Mouse (Mus musculus): ENCODE measurements around the gene Skiv2l. TPM values are rescaled to one million over a fixed set of nuclear protein-coding genes. Genes with fewer than 3 reads are reported as not detected.
A peak's percentile ranks its signal among the peaks of the same experiment; 100 is the strongest.

Skiv2l gene
- total and polyA plus RNA-seq, 3 experiments = 22.0 to 50.5 (median 35.2) TPM

- Histone ChIP-seq H3K9ac (ENCODE audit: insufficient read depth, low read depth) (no peak overlapping the region), H3K27me3 (replicated peaks) (no peaks in the 10 kb centered on the region), H3K9me3 (replicated peaks; ENCODE audit: low read length) (no peaks in the 10 kb centered on the region), H3K79me2 (replicated peaks; ENCODE audit: control insufficient read depth, extremely low read depth, insufficient read depth, poor library complexity, severe bottlenecking) (peaks cover 3% of the 10 kb centered on the region; the same call in 1 of the 2 replicates), H3K4me3 (replicated peaks in 1 of 3; ENCODE audit: low read depth in 2 of 3, low read length in 2 of 3, poor library complexity in 1 of 3) (no peak overlapping the region), H3K36me3 (replicated peaks in 1 of 2; ENCODE audit: control insufficient read depth in 1 of 2, insufficient read depth in 1 of 2, low read length in 1 of 2) (peaks cover 49 to 73% of the 10 kb centered on the region in 2 experiments), H3K4me1 (ENCODE audit: control insufficient read depth in 1 of 2, insufficient read depth in 2 of 2) (peaks cover 7 to 28% of the 10 kb centered on the region in 2 experiments; a peak in 3 of 4 replicates), H3K27ac (ENCODE audit: insufficient read depth, low read depth) (no peak overlapping the region), H3K4me2 (ENCODE audit: insufficient read depth, low read depth, poor library complexity, severe bottlenecking) (no peak overlapping the region)
- no peak for DNase-seq (ENCODE audit: extremely low read depth)
- TF ChIP-seq ZMIZ1 (IDR thresholded peaks at IDR 0.05; ENCODE audit: low read depth, low read length) (no peak), E2F4 (IDR thresholded peaks at IDR 0.05; ENCODE audit: insufficient replicate concordance, low read depth, low read length) (no peak), POLR2AphosphoS2 (IDR thresholded peaks at IDR 0.05; ENCODE audit: low read depth, low read length) (no peak), ZKSCAN1 (IDR thresholded peaks at IDR 0.05; ENCODE audit: borderline replicate concordance, low read depth, low read length) (no peak), MXI1 (IDR thresholded peaks at IDR 0.05; ENCODE audit: low read depth, low read length) (no peak), NELFE (IDR thresholded peaks at IDR 0.05; ENCODE audit: low read depth, low read length) (no peak), MEF2A (IDR thresholded peaks at IDR 0.05; ENCODE audit: borderline replicate concordance, low read depth, low read length) (no peak)
- dilution Hi-C loops (cut with MboI; ENCODE audit: extremely low pct_ligation_motif_present, extremely low pct_unique_long_range_greater_than_20kb, low sequenced_read_pairs) (no loop called here), in situ Hi-C loops (cut with MboI; ENCODE audit: low pct_ligation_motif_present, low pct_unique_long_range_greater_than_20kb, low sequenced_read_pairs) (no loop called here)
Observed at GRCm38 (mm10) chr17:34838785-34839184, 11.2 kb downstream of the Skiv2l start.

GRCm38 (mm10) chr17:34837464-34838324 lies 12.3 kb downstream of the Skiv2l start:
- H3K27me3 ChIP-seq (replicated peaks) = no peaks in the 10 kb centered on the region
- dilution Hi-C loops (cut with MboI; ENCODE audit: extremely low pct_ligation_motif_present, extremely low pct_unique_long_range_greater_than_20kb, low sequenced_read_pairs) = no loop called here
- H3K27ac ChIP-seq (ENCODE audit: insufficient read depth, low read depth) = no peak overlapping the region
- peak overlapping the region; percentile 84 for H3K4me2 ChIP-seq (ENCODE audit: insufficient read depth, low read depth, poor library complexity, severe bottlenecking)
- peaks cover 7 to 28% of the 10 kb centered on the region in 2 experiments; a peak in 3 of 4 replicates for H3K4me1 ChIP-seq (ENCODE audit: control insufficient read depth in 1 of 2, insufficient read depth in 2 of 2)
- TF ChIP-seq NRF1 (IDR thresholded peaks at IDR 0.05; ENCODE audit: low read depth, low read length) (no peak), UBTF (IDR thresholded peaks at IDR 0.05; ENCODE audit: low read depth, low read length) (no peak), MYC (IDR thresholded peaks at IDR 0.05; ENCODE audit: low read depth, low read length) (no peak), GABPA (IDR thresholded peaks at IDR 0.05; ENCODE audit: insufficient replicate concordance, low read depth, low read length) (no peak), MAFK (IDR thresholded peaks at IDR 0.05; ENCODE audit: insufficient replicate concordance, low read length) (no peak), ZC3H11A (IDR thresholded peaks at IDR 0.05; ENCODE audit: low read depth, low read length) (no peak), CHD2 (IDR thresholded peaks at IDR 0.05; ENCODE audit: low read length) (no peak), RCOR1 (conservative IDR thresholded peaks at IDR 0.05; ENCODE audit: low read depth, low read length) (no peak), E2F4 (IDR thresholded peaks at IDR 0.05; ENCODE audit: insufficient replicate concordance, low read depth, low read length) (no peak)
- DNase-seq (ENCODE audit: extremely low read depth) = no peak
- H3K4me3 ChIP-seq (replicated peaks in 1 of 3; ENCODE audit: low read depth in 2 of 3, low read length in 2 of 3, poor library complexity in 1 of 3) = peak overlapping the region; percentile 77 to 91 (median 87)
- peaks cover 45 to 72% of the 10 kb centered on the region in 2 experiments for H3K36me3 ChIP-seq (replicated peaks in 1 of 2; ENCODE audit: control insufficient read depth in 1 of 2, insufficient read depth in 1 of 2, low read length in 1 of 2)
- peak overlapping the region; percentile 60 for H3K9ac ChIP-seq (ENCODE audit: insufficient read depth, low read depth)
- no peaks in the 10 kb centered on the region for H3K9me3 ChIP-seq (replicated peaks; ENCODE audit: low read length)
- in situ Hi-C loops (cut with MboI; ENCODE audit: low pct_ligation_motif_present, low pct_unique_long_range_greater_than_20kb, low sequenced_read_pairs) = no loop called here
- H3K79me2 ChIP-seq (replicated peaks; ENCODE audit: control insufficient read depth, extremely low read depth, insufficient read depth, poor library complexity, severe bottlenecking) = peaks cover 3% of the 10 kb centered on the region; the same call in 1 of the 2 replicates
